Mouse (Mus musculus): ENCODE results near the gene Boc.

- TF ChIP-seq CTCF (IDR thresholded peaks at IDR 0.05; ENCODE audit: low read depth, low read length) (no peak), POLR2A (IDR thresholded peaks at IDR 0.05; ENCODE audit: extremely low read depth, insufficient read depth, low read length) (no peak)
Measured at GRCm38 (mm10) chr16:44559330-44559695, 616 bp upstream of the Boc start.
